Mouse (Mus musculus) heart, adult 2 months (tissue): ENCODE measurements around the gene Tle6.

Experiments used
- CTCF ChIP-seq: fragments of 200-600 bp; IDR thresholded peaks from 2 replicates; pipeline ENCODE4 v1.8.1; 2022; ENCODE audit warnings: antibody characterized with exemption, mild to moderate bottlenecking, moderate library complexity
- POLR2A ChIP-seq: fragments of 200-500 bp; IDR thresholded peaks from 2 replicates; pipeline ENCODE4 v1.6.1; 2011; ENCODE audit warnings: mild to moderate bottlenecking, low read depth, low read length, control low read depth; ENCODE audit not compliant: insufficient read depth

GRCm38 (mm10) chr10:81572133-81572671 is 28.7 kb downstream of the Tle6 start:
- TF ChIP-seq POLR2A: no peak
- no peak for TF ChIP-seq CTCF
